Mouse (Mus musculus) MEL (cell line): ENCODE results near the gene Optn. TPM values are rescaled to one million over a fixed set of nuclear protein-coding genes. Genes with fewer than 3 reads are reported as not detected.

Experiments
- DNase-seq: peaks from one replicate; pipeline ENCODE4 v3.0.0; 2011; ENCODE audit warnings: low read depth, low spot score
- H3K27ac ChIP-seq: 2 replicates; pipeline ENCODE4 v1.5.1; 2012; ENCODE audit warnings: low read depth, mild to moderate bottlenecking, control low read depth, low read length, moderate library complexity; ENCODE audit not compliant: control insufficient read depth
- H3K27me3 ChIP-seq, 2 experiments: fragments of 150-350 bp in 1 of 2; sonication (generic) in 1 of 2; 2 replicates each; pipeline ENCODE4 v1.6.1; 2012; ENCODE audit warnings: low read length in 2 of 2, mild to moderate bottlenecking in 2 of 2, improper control_type of control experiment in 1 of 2, moderate library complexity in 1 of 2; ENCODE audit not compliant: insufficient read depth in 2 of 2, control insufficient read depth in 1 of 2
- H3K36me3 ChIP-seq, 2 experiments: 2 replicates each; pipeline ENCODE4 v1.6.1; 2012 to 2014; ENCODE audit warnings: low read length in 2 of 2, improper control_type of control experiment in 1 of 2, inconsistent platforms in 1 of 2, mild to moderate bottlenecking in 1 of 2; ENCODE audit not compliant: insufficient read depth in 2 of 2, control insufficient read depth in 1 of 2
- H3K4me1 ChIP-seq, 2 experiments: fragments of 150-350 bp in 1 of 2; sonication (generic) in 1 of 2; 2 replicates each; pipeline ENCODE4 v1.6.1; 2012; ENCODE audit warnings: low read length in 2 of 2, improper control_type of control experiment in 1 of 2, mild to moderate bottlenecking in 1 of 2; ENCODE audit not compliant: insufficient read depth in 2 of 2, control insufficient read depth in 1 of 2
- H3K4me3 ChIP-seq, 2 experiments: fragments of 150-350 bp in 1 of 2; sonication (generic) in 1 of 2; 2 replicates each; pipeline ENCODE4 v1.5.1; 2012; ENCODE audit warnings: low read depth in 2 of 2, low read length in 2 of 2, mild to moderate bottlenecking in 2 of 2, moderate library complexity in 2 of 2, control low read depth in 1 of 2, improper control_type of control experiment in 1 of 2; ENCODE audit not compliant: control insufficient read depth in 1 of 2, insufficient read depth in 1 of 2
- H3K79me2 ChIP-seq: 2 replicates; pipeline ENCODE4 v1.6.1; 2012; ENCODE audit warnings: mild to moderate bottlenecking, low read length, moderate library complexity; ENCODE audit not compliant: control insufficient read depth, poor library complexity, insufficient read depth
- H3K9ac ChIP-seq: 2 replicates; pipeline ENCODE4 v1.6.1; 2012; ENCODE audit warnings: low read depth, mild to moderate bottlenecking, control low read depth, low read length, moderate library complexity; ENCODE audit not compliant: control insufficient read depth, poor library complexity, severe bottlenecking
- H3K9me3 ChIP-seq: fragments of 150-350 bp; sonication (generic); replicated peaks from 2 replicates; pipeline ENCODE4 v1.6.1; 2012; ENCODE audit warnings: mild to moderate bottlenecking, low read length, improper control_type of control experiment, moderate library complexity; ENCODE audit not compliant: insufficient read depth
- BHLHE40 ChIP-seq: IDR thresholded peaks from 2 replicates; pipeline ENCODE4 v1.6.1; 2012; ENCODE audit warnings: low read depth, mild to moderate bottlenecking, inconsistent platforms, low read length, improper control_type of control experiment, borderline replicate concordance
- CHD1 ChIP-seq: IDR thresholded peaks from 2 replicates; pipeline ENCODE4 v1.6.1; 2012; ENCODE audit warnings: low read depth, mild to moderate bottlenecking, inconsistent platforms, low read length, improper control_type of control experiment
- EP300 ChIP-seq, 2 experiments: IDR thresholded peaks; 2 replicates each; pipeline ENCODE4 v1.6.1; 2011; ENCODE audit warnings: improper control_type of control experiment in 2 of 2, low read length in 2 of 2, low read depth in 1 of 2, mild to moderate bottlenecking in 1 of 2
- ETS1 ChIP-seq: IDR thresholded peaks from 2 replicates; pipeline ENCODE4 v1.6.1; 2012; ENCODE audit warnings: low read depth, mild to moderate bottlenecking, inconsistent platforms, low read length, improper control_type of control experiment, moderate library complexity
- KAT2A ChIP-seq: conservative IDR thresholded peaks from 2 replicates; pipeline ENCODE4 v1.6.1; 2012; ENCODE audit warnings: low read depth, low read length, improper control_type of control experiment, inconsistent platforms
- MAFK ChIP-seq: IDR thresholded peaks from 2 replicates; pipeline ENCODE4 v1.6.1; 2011; ENCODE audit warnings: low read depth, mild to moderate bottlenecking, low read length, improper control_type of control experiment, borderline replicate concordance
- POLR2AphosphoS2 ChIP-seq: IDR thresholded peaks from 2 replicates; pipeline ENCODE4 v1.6.1; 2011; ENCODE audit warnings: low read length, improper control_type of control experiment
- RCOR1 ChIP-seq: IDR thresholded peaks from 2 replicates; pipeline ENCODE4 v1.6.1; 2012; ENCODE audit warnings: low read depth, mild to moderate bottlenecking, inconsistent platforms, low read length, improper control_type of control experiment
- TCF12 ChIP-seq: IDR thresholded peaks from 2 replicates; pipeline ENCODE4 v1.6.1; 2014; ENCODE audit warnings: low read depth, mild to moderate bottlenecking, inconsistent platforms, low read length, improper control_type of control experiment, moderate library complexity
- ZC3H11A ChIP-seq: IDR thresholded peaks from 2 replicates; pipeline ENCODE4 v1.6.1; 2012; ENCODE audit warnings: low read depth, mild to moderate bottlenecking, inconsistent platforms, low read length, improper control_type of control experiment
- polyA plus RNA-seq, 2 experiments: library from polyadenylated mRNA; stranded (reverse) in 1 of 2; unstranded in 1 of 2; fragments of >175 nt in 1 of 2; fragments of >200 nt in 1 of 2; gene quantifications; 2 replicates each; pipeline versions ENCODE4 v1.2.1 to v1.2.4; 2012; ENCODE audit warnings: low replicate concordance in 2 of 2, low read depth in 1 of 2; ENCODE audit not compliant: insufficient read length in 2 of 2, insufficient read depth in 1 of 2, missing spikeins in 1 of 2
- total RNA-seq: library from RNA; depleted of rRNA; stranded (reverse); fragments of 300-350 nt; gene quantifications from 2 replicates; pipeline ENCODE4 v1.2.3, GENCODE M21; 2012

The Optn gene
- total and polyA plus RNA-seq, 3 experiments: 10.9 to 17.0 TPM; not detected in 1

- no peak for TF ChIP-seq ZC3H11A
These were observed 23.3 kb downstream of the Optn start (continued) for GRCm38 (mm10) chr2:5040281-5041161.

GRCm38 (mm10) chr2:5039350-5040170, 24.3 kb downstream of the Optn start:
- TF ChIP-seq CHD1 (0 out of 2 replicates have a peak, but pooled peaks have one; percentile 3), ETS1 (peak; percentile 45; the same call in 1 of the 2 replicates), TCF12 (0 out of 2 replicates have a peak, but pooled peaks have one; percentile 21), RCOR1 (0 out of 2 replicates have a peak, but pooled peaks have one; percentile 47), KAT2A (no peak), EP300 (IDR thresholded peaks at IDR 0.05; ENCODE audit: low read depth in 1 of 2, low read length in 2 of 2) (peak in 1 of 2 experiments; percentile 44; a peak in 2 of 4 replicates), POLR2AphosphoS2 (no peak), MAFK (no peak)
- Histone ChIP-seq H3K9me3 (no peaks in the 10 kb centered on the region), H3K27me3 (no peaks in the 10 kb centered on the region), H3K27ac (peak overlapping the region; percentile 58), H3K36me3 (peaks cover 7 to 46% of the 10 kb centered on the region in 2 experiments), H3K9ac (no peak overlapping the region), H3K79me2 (no peaks in the 10 kb centered on the region), H3K4me3 (no peak overlapping the region), H3K4me1 (peaks cover 35 to 44% of the 10 kb centered on the region in 2 experiments)
- DNase-seq: peak; percentile 51

- no peaks in the 10 kb centered on the region for H3K79me2 ChIP-seq
- no peak overlapping the region for H3K27ac ChIP-seq
- no peaks in the 10 kb centered on the region for H3K27me3 ChIP-seq
- H3K9ac ChIP-seq: no peak overlapping the region
- H3K4me1 ChIP-seq: peaks cover 25 to 33% of the 10 kb centered on the region in 2 experiments
- H3K4me3 ChIP-seq: no peak overlapping the region
- no peak for TF ChIP-seq BHLHE40
- no peaks in the 10 kb centered on the region for H3K9me3 ChIP-seq
- peaks cover 7 to 37% of the 10 kb centered on the region in 2 experiments for H3K36me3 ChIP-seq
- DNase-seq: no peak
These were observed 25.5 kb downstream of the Optn start for GRCm38 (mm10) chr2:5038320-5038719.
